Mouse (Mus musculus) ovary, postnatal 36 days (tissue): Measurements from ENCODE around the gene Vkorc1.
"Not testable (repeated sequence)": the region's sequence is repeated elsewhere in the genome, so short reads cannot be mapped to it uniquely, and the experiment has no call there.

ENCODE experiments used
- DNase-seq: peaks from one replicate; pipeline ENCODE4 v3.0.0; 2022; ENCODE audit warnings: low spot score, mixed read lengths

Vkorc1 gene

GRCm38 (mm10) chr7:127915293-127915692 lies 19.9 kb upstream of the Vkorc1 start:
- DNase-seq = no peak

GRCm38 (mm10) chr7:127912938-127913337 lies 17.5 kb upstream of the Vkorc1 start:
- no peak for DNase-seq

GRCm38 (mm10) chr7:127912190-127912871 lies 16.9 kb upstream of the Vkorc1 start, which contains the start of gene Kat8:
Gene Kat8 (plus strand): TSS chr7:127912516.
- DNase-seq = peak; percentile 83

DNA sequence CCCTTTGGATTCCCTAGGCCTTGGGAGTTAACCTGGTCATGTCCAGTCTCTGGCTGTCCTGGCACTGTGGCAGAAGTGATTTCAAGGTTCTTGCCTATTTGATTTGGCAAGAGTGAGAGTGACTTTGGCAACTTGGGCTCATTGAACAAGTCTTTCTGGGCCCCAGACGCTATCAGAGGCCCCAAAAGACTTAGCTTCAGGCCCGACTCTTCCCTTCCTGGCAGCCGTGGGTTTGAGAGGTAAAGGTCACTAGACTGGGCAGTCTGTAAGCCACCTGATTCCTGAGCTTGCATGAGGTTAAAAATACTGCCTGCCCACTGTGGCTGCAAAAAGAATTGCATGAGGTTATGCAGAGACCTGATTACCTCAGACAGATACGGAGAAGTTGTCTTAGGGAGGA lies 13.2 kb upstream of the Vkorc1 start:
- DNase-seq = no peak

DNA sequence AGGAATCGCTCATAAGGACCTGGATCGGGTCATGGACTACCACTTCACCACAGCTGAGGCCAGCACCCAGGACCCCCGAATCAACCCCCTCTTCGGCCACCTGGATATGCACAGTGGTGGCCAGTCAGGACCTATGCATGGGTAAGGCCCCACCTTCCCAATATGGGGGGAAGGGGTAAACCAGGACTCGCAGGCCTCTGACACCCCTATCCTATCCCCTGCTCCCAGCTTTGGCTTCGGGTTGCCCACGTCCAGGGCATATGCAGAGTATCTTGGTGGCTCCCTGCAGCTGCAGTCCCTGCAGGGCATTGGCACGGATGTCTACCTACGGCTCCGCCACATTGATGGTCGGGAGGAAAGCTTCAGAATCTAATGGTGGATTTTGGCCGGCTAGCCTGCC lies 12.5 kb upstream of the Vkorc1 start:
- DNase-seq = no peak

DNA sequence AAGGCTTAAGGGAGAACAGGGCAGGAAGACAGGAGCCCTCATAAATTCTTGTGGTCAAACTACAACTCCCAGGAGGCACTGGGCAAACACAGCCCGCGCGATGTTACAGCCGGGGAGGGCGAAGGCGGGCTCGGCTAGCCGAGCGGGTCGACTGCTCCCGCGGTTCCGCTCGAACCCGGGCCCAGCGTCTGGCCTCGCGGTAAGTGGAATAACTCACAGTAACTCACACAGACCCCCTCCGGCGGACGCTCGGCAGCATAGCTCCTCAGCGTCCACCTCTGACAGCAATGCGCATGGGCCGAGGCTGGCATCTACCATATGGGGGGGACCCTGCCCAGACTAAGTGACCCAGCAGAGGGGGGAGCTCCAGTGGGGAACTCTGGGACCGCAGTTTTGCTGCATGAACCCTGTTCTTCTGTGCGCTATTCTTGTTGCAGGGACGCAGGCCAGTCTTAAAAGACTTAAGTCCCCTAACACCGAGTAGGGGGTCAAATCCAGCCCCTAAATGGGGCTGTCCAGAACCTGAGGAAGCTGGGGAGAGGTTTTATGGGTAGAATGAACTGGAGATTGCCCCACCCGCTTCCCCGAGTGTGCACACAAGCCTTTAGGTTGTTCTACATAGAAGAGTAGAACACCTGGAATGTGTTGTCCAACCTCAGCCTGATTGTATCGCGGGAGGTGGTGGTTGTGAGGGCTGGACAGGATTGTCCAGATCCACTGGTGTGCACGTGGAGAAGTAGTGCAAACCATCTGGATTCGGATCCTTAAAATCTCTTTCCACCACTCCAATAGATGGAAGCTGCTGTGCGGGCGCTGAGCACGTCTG lies 8.8 kb upstream of the Vkorc1 start, which contains the start of gene Bckdk:
Gene Bckdk, plus strand, starts transcription at position 112 of the 826 bp plus-strand sequence.
- DNase-seq = peak; percentile 79

- no peak for DNase-seq
Observed at GRCm38 (mm10) chr7:127901772-127902171, 6.4 kb upstream of the Vkorc1 start.

DNA sequence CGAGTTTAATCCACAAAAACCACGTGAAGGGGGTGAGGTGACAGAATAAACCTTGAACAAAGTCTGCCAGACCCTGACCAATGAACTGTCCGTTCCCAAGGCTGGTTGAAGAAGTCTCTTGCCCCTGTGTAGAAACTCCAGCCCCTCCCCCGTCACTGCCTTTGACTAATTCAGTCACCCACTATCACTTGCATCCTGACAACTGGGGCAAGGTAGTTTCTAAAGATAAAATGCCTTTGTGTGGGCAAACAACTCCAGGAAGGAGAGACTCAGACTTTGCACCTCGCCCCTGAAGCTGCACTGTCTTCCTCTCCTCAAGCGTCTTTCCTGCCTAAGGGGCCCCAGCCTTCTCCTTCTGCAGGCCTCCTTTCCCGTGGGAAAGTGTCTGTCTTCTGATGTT lies 4.6 kb upstream of the Vkorc1 start:
- DNase-seq = no peak

GRCm38 (mm10) chr7:127898179-127898956 lies 3.0 kb upstream of the Vkorc1 start:
- no peak for DNase-seq

- DNase-seq = no peak
Observed at GRCm38 (mm10) chr7:127897542-127897941, 2.1 kb upstream of the Vkorc1 start.

- DNase-seq = peak; percentile 48
Observed at GRCm38 (mm10) chr7:127896384-127896783, 967 bp upstream of the Vkorc1 start.

- DNase-seq = not testable (repeated sequence)
Observed at GRCm38 (mm10) chr7:127895891-127896290, 474 bp upstream of the Vkorc1 start.

- no peak for DNase-seq
Observed at GRCm38 (mm10) chr7:127894480-127894879, 937 bp downstream of the Vkorc1 start.

GRCm38 (mm10) chr7:127890798-127891197 lies 4.6 kb downstream of the Vkorc1 start, which contains the start of gene Prss53:
Gene Prss53 (minus strand): TSS chr7:127890970.
- no peak for DNase-seq

- DNase-seq = no peak
Observed at GRCm38 (mm10) chr7:127888821-127889220, 6.6 kb downstream of the Vkorc1 start.

- no peak for DNase-seq
Observed at GRCm38 (mm10) chr7:127887781-127888180, 7.6 kb downstream of the Vkorc1 start.

- DNase-seq = no peak
Observed at GRCm38 (mm10) chr7:127887191-127887590, 8.2 kb downstream of the Vkorc1 start.

DNA sequence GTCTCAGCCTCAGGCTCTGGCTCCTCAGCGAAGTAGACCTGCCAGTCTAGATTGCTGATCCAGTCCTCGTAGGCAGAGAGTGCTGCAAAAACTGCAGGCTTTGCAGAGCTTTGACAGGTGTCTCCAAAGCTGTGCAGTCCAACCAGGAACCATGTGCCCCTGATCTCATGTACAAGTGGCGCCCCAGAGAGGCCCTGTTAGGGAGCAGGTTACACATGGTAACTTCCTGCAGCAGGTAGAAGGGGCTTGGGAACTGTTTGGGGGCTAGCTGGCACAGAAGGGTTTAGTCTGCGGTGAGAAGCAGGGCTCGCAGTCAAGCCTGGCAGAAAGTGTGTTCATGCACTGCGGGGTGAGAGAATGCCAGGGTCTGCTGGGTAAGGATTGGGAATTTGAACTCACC lies 8.9 kb downstream of the Vkorc1 start:
- DNase-seq = no peak

- DNase-seq = peak; percentile 54
Observed at GRCm38 (mm10) chr7:127885951-127886350, 9.5 kb downstream of the Vkorc1 start.

DNA sequence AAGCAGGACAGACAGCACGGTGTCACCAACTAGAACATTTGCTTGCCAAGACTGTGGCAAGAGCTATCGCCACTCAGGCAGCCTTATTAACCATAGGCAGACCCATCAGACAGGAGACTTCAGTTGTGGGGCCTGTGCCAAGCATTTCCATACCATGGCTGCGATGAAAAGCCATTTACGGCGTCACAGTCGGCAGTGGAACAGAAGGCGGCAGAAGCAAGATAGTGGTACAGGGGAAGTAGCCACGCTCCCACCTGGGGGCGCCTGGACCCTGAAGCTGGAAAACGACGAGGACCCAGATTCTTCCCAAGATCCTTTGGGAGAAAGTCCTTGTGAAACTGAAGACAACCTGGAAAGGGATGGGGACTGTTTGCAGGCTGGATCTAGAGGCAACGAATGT lies 15.0 kb downstream of the Vkorc1 start:
- DNase-seq = no peak

GRCm38 (mm10) chr7:127879301-127879700 lies 16.1 kb downstream of the Vkorc1 start:
- DNase-seq = no peak
